Mouse (Mus musculus) heart, embryonic 15.5 days (tissue): ENCODE results near the gene Gas2l3. TPM values are rescaled to one million over a fixed set of nuclear protein-coding genes. Genes with fewer than 3 reads are reported as not detected.
A peak's percentile ranks its signal among the peaks of the same experiment; 100 is the strongest.

Experiments
- ATAC-seq: fragments of 200-750 bp; cut with Nextera tagmentation; replicated peaks from 2 replicates; pipeline ENCODE4 v1.8.0; 2017; ENCODE audit warnings: low read depth, moderate TSS enrichment; ENCODE audit not compliant: insufficient number of reproducible peaks, insufficient read depth, low FRiP score
- H3K27ac ChIP-seq: fragments of 300-500 bp; sonication (generic); 2 replicates; pipeline ENCODE4 v1.5.1; 2015; ENCODE audit warnings: mild to moderate bottlenecking, inconsistent platforms
- H3K27me3 ChIP-seq: fragments of 300-500 bp; sonication (generic); 2 replicates; pipeline ENCODE4 v1.6.1; 2015; ENCODE audit warnings: inconsistent platforms
- H3K36me3 ChIP-seq: fragments of 300-500 bp; sonication (generic); 2 replicates; pipeline ENCODE4 v1.6.1; 2015; ENCODE audit warnings: mild to moderate bottlenecking, inconsistent platforms
- H3K4me1 ChIP-seq: fragments of 300-500 bp; sonication (generic); replicated peaks from 2 replicates; pipeline ENCODE4 v1.6.1; 2015; ENCODE audit warnings: inconsistent platforms
- H3K4me2 ChIP-seq: fragments of 300-500 bp; sonication (generic); 2 replicates; pipeline ENCODE4 v1.6.1; 2015; ENCODE audit warnings: inconsistent platforms, mild to moderate bottlenecking, moderate library complexity
- H3K4me3 ChIP-seq: fragments of 300-500 bp; sonication (generic); 2 replicates; pipeline ENCODE4 v1.5.1; 2015; ENCODE audit warnings: mild to moderate bottlenecking, inconsistent platforms
- H3K9ac ChIP-seq: fragments of 300-500 bp; sonication (generic); 2 replicates; pipeline ENCODE4 v1.6.1; 2015; ENCODE audit warnings: mild to moderate bottlenecking, inconsistent platforms
- H3K9me3 ChIP-seq: fragments of 300-500 bp; sonication (generic); replicated peaks from 2 replicates; pipeline ENCODE4 v1.6.1; 2016; ENCODE audit warnings: inconsistent platforms
- WGBS: fragments of 180-500 bp; shearing (Covaris S2); methylation state at CpG from one replicate; pipeline ENCODE4 v1.1.7; 2015; ENCODE audit warnings: mixed read lengths; 5-methylcytosine and 5-hydroxymethylcytosine counted together
- polyA plus RNA-seq: library from polyadenylated mRNA; unstranded; fragments of >200 nt; fragmentation: Nextera tagmentation; extraction: Ambion mirVana; gene quantifications from 2 replicates; pipeline ENCODE4 v1.2.1, GENCODE M21; 2015

Gas2l3 gene
- polyA plus RNA-seq, 1 experiment from 2014 or later, result 24.5 TPM

GRCm38 (mm10) chr10:89470596-89471353, 27.0 kb upstream of the Gas2l3 start:
- WGBS, result 72% methylated on average over 7 of the region's 7 CpGs
- no peaks in the 10 kb centered on the region for H3K9me3 ChIP-seq
- no peaks in the 10 kb centered on the region for H3K4me1 ChIP-seq
- H3K36me3 ChIP-seq, result no peaks in the 10 kb centered on the region
- H3K27me3 ChIP-seq, result no peaks in the 10 kb centered on the region
- no peak overlapping the region for H3K4me3 ChIP-seq
- no peak overlapping the region for H3K4me2 ChIP-seq
- H3K27ac ChIP-seq, result no peak overlapping the region
- H3K9ac ChIP-seq, result no peak overlapping the region
- ATAC-seq, result no peak

DNA sequence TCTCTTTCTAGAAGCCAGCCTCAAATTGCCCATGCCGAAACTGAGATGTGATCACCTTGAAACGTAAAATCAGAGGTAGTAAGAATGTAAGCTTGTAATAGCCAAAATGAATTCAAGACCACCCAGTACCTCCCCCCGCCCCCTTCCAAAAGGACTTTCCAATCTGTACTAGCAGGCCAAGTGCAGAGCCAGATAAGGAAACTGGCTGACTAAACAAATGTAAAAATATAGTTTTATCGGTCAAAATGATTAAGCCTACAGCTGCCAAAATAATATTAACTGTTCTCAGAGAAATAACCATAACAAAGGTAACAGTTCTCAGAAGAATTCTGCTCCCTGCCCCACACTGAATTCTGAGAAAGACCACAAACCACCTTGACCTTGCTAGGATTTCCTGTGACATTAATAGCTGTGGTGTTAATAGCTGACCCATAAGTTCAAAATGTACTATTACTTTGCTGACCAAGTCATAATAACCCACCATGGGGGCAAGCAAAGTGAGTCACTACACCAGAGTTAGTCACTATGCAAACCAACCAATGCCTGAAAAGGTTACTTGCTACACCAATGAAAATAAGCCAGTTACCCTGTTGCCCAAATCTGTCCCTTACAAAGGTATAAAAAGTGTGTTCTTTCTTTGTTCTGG, 21.1 kb upstream of the Gas2l3 start:
- Histone ChIP-seq H3K4me2 (no peak overlapping the region), H3K4me1 (no peaks in the 10 kb centered on the region), H3K27ac (no peak overlapping the region), H3K9me3 (no peaks in the 10 kb centered on the region), H3K9ac (no peak overlapping the region), H3K36me3 (no peaks in the 10 kb centered on the region), H3K4me3 (no peak overlapping the region), H3K27me3 (no peaks in the 10 kb centered on the region)
- WGBS, result 71% methylated on average over 4 of the region's 4 CpGs
- no peak for ATAC-seq

GRCm38 (mm10) chr10:89462890-89463289, 19.1 kb upstream of the Gas2l3 start:
- no peaks in the 10 kb centered on the region for H3K4me1 ChIP-seq
- no peak overlapping the region for H3K9ac ChIP-seq
- no peaks in the 10 kb centered on the region for H3K27me3 ChIP-seq
- 78% methylated on average over 11 of the region's 11 CpGs for WGBS
- H3K27ac ChIP-seq, result no peak overlapping the region
- H3K4me3 ChIP-seq, result no peak overlapping the region
- no peaks in the 10 kb centered on the region for H3K36me3 ChIP-seq
- no peak overlapping the region for H3K4me2 ChIP-seq
- no peak for ATAC-seq
- H3K9me3 ChIP-seq, result no peaks in the 10 kb centered on the region

DNA sequence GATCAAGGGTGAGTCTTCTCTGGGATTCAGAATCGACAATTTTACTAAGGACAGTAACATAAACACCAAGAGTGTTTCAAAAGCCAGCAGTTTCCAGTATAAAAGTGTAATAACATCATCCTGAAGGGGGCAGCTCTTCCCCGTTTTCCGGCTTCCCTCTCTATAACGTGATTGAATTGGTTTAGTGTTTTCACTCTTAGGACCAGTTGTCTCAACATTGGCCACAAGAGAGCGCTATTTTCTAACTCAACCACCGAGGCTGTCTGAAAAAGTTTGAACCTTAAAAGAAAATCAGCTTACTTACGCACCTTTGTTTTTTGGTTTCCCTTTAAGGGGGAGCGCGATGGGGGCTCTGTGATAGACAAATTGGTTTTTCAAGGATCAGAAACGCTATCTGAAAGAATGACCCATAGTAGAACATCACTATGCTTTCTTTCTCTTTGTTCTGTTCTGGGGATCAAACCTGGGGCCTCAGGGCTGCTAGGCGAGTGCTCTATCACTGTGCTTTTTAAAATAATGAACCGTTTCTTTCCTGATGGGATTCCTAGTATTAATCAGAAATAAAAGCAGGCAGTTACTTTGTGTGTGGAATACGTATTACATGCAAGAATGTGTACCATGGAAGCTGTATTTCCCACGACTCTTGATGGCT, 18.2 kb upstream of the Gas2l3 start:
- Histone ChIP-seq H3K4me3 (no peak overlapping the region), H3K36me3 (no peaks in the 10 kb centered on the region), H3K4me1 (no peaks in the 10 kb centered on the region), H3K9ac (no peak overlapping the region), H3K27me3 (no peaks in the 10 kb centered on the region), H3K4me2 (peak overlapping the region; percentile 30; the same call in 1 of the 2 replicates), H3K9me3 (no peaks in the 10 kb centered on the region), H3K27ac (no peak overlapping the region)
- ATAC-seq, result no peak; the same call in 1 of the 2 replicates
- 21% methylated on average over 14 of the region's 14 CpGs for WGBS

DNA sequence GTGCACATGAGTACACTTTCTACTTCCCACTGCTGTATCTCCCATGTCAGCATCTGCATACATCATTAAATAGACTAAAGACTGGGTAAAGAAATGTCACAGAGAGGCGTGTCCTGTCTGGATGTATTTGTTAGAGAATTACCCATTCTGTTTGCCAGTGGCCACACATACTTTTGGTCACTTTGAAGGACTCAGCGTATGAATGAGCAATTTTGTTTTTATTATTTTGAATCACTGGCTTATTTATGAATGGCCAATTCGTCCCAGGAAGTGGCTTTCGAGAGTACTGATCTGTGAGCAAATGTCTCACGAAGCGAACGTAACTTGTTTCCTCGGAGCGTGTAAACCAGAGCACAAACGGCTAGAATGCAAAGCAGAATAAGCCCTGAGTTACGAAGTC, 17.2 kb upstream of the Gas2l3 start:
- no peaks in the 10 kb centered on the region for H3K9me3 ChIP-seq
- no peaks in the 10 kb centered on the region for H3K27me3 ChIP-seq
- no peak overlapping the region for H3K4me3 ChIP-seq
- no peaks in the 10 kb centered on the region for H3K4me1 ChIP-seq
- H3K9ac ChIP-seq, result no peak overlapping the region
- ATAC-seq, result no peak
- 84% methylated on average over 11 of the region's 11 CpGs for WGBS
- H3K4me2 ChIP-seq, result no peak overlapping the region
- no peak overlapping the region for H3K27ac ChIP-seq
- no peaks in the 10 kb centered on the region for H3K36me3 ChIP-seq

DNA sequence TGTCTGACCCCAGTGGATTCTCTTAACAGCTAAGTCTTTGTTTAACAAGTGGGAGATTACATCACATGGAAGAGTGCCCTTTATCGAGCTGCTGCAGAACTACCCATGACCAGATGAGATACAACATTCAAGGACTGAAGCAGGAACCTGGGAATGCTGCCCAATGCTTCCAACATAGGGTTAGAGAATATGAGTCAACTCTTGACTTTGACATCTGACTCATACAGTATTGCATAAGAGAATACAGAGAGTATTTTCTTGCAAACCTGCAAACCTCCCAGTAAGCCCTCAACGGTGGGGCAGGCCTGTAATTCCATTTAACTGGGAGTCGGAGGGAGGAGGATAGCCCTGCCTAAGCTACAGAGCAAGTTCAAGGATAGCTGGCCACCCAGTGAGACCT, 15.0 kb upstream of the Gas2l3 start:
- no peak overlapping the region for H3K4me2 ChIP-seq
- no peaks in the 10 kb centered on the region for H3K27me3 ChIP-seq
- no peak for ATAC-seq
- no peak overlapping the region for H3K9ac ChIP-seq
- 52% methylated on average over 3 of the region's 3 CpGs for WGBS
- H3K9me3 ChIP-seq, result no peaks in the 10 kb centered on the region
- H3K27ac ChIP-seq, result no peak overlapping the region
- H3K36me3 ChIP-seq, result no peaks in the 10 kb centered on the region
- no peaks in the 10 kb centered on the region for H3K4me1 ChIP-seq
- no peak overlapping the region for H3K4me3 ChIP-seq

DNA sequence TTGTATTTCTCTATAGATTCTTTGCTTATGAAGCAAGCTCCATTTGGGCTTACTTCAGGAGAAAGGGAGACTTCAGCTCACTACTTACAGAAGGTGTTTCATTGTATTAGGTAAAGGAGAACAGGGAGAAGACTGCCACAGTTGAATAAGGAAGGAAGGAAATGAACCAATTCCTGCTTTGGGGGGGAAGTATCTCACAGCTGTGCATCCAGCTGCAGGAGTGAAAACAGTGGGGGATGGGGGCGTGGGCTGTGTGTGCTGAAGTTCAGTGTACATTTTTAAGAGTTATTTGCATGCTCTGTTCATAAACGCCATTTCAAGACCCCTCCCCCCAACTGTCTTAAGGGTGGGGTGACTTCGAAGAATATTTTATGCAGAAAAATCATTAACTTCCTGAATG, 10.0 kb upstream of the Gas2l3 start:
- no peaks in the 10 kb centered on the region for H3K27me3 ChIP-seq
- peaks cover 4% of the 10 kb centered on the region; the same call in 1 of the 2 replicates for H3K4me1 ChIP-seq
- H3K9me3 ChIP-seq, result no peaks in the 10 kb centered on the region
- no peak overlapping the region for H3K4me2 ChIP-seq
- no peak overlapping the region for H3K4me3 ChIP-seq
- H3K36me3 ChIP-seq, result no peaks in the 10 kb centered on the region
- H3K9ac ChIP-seq, result no peak overlapping the region
- no peak for ATAC-seq
- WGBS, result 68% methylated on average over 3 of the region's 3 CpGs
- H3K27ac ChIP-seq, result no peak overlapping the region

DNA sequence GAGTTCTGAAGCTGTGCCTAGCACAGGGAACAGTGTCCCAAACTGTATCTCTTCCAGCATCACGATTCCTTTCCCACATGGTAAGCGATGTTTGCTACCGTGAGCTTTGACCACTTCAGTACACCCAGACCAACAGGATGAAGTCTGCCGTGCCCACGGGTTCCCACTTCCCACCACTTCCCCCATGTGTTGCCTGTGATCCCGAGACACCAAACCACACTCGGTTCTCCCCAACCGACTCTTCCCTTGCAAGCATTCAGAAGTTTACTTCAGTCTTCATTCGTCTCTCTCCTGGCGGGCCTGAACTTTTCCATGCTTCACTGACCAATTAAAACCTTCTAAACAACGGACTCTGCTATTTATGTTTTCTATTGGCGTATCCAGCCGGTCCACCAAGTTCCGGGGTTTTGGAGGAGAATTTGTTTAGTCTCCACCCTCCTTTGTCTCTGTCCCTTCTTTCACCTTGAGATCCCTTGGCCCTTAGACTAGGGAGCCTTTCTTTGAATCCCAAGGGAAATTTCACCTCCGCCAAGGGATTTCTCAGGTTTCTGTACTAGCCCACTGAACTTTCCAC, 9.4 kb upstream of the Gas2l3 start:
- Histone ChIP-seq H3K27me3 (no peaks in the 10 kb centered on the region), H3K4me2 (no peak overlapping the region), H3K27ac (no peak overlapping the region), H3K4me3 (no peak overlapping the region), H3K9ac (no peak overlapping the region), H3K9me3 (no peaks in the 10 kb centered on the region), H3K4me1 (peaks cover 4% of the 10 kb centered on the region; the same call in 1 of the 2 replicates), H3K36me3 (no peaks in the 10 kb centered on the region)
- WGBS, result 78% methylated on average over 15 of the region's 15 CpGs
- no peak for ATAC-seq

DNA sequence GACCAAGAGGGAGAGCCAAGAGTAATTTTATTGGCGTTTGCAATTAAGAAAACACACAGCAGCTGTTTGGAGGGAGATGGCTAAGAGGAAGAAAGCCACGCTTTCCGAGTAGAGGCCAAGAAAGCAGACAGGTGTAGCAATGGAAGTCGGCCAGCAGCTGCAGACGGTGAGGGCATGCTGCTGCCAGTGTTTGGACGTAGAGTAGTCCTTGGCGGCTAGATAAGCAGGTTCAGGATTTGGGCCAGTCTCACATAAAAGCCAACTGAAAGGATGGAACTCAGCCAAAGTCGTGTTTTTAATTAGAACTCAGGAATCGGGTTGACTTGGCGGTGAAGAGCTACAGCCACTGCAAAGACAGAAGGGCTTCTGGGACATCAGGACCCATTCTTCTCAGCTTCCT, 6.6 kb upstream of the Gas2l3 start:
- no peaks in the 10 kb centered on the region for H3K36me3 ChIP-seq
- H3K9me3 ChIP-seq, result no peaks in the 10 kb centered on the region
- ATAC-seq, result no peak
- WGBS, result 43% methylated on average over 10 of the region's 10 CpGs
- no peak overlapping the region for H3K4me3 ChIP-seq
- no peaks in the 10 kb centered on the region for H3K27me3 ChIP-seq
- H3K27ac ChIP-seq, result no peak overlapping the region
- no peak overlapping the region for H3K9ac ChIP-seq
- peaks cover 4% of the 10 kb centered on the region; the same call in 1 of the 2 replicates for H3K4me1 ChIP-seq
- no peak overlapping the region for H3K4me2 ChIP-seq

- 42% methylated on average over 3 of the region's 3 CpGs for WGBS
- Histone ChIP-seq H3K4me3 (peak overlapping the region; percentile 75), H3K4me2 (peak overlapping the region; percentile 87), H3K9me3 (no peaks in the 10 kb centered on the region), H3K36me3 (no peaks in the 10 kb centered on the region), H3K4me1 (peaks cover 11% of the 10 kb centered on the region), H3K9ac (peak overlapping the region; percentile 69; the same call in 1 of the 2 replicates), H3K27me3 (no peaks in the 10 kb centered on the region), H3K27ac (peak overlapping the region; percentile 86)
- ATAC-seq, result no peak
These were observed 614 bp upstream of the Gas2l3 start for GRCm38 (mm10) chr10:89444381-89444780.

- ATAC-seq, result peak; percentile 16; the same call in 1 of the 2 replicates
- no peaks in the 10 kb centered on the region for H3K36me3 ChIP-seq
- H3K27ac ChIP-seq, result peak overlapping the region; percentile 86
- peak overlapping the region; percentile 69 for H3K9ac ChIP-seq
- no peaks in the 10 kb centered on the region for H3K9me3 ChIP-seq
- WGBS, result under 1% methylated on average over 17 of the region's 17 CpGs
- peaks cover 21% of the 10 kb centered on the region for H3K4me1 ChIP-seq
- peak overlapping the region; percentile 87 for H3K4me2 ChIP-seq
- H3K27me3 ChIP-seq, result no peaks in the 10 kb centered on the region
- peak overlapping the region; percentile 75 for H3K4me3 ChIP-seq
These were observed 598 bp downstream of the Gas2l3 start for GRCm38 (mm10) chr10:89443115-89443622.
